Mouse (Mus musculus): ENCODE data around the gene Cd37.
"Not testable (repeated sequence)": the region's sequence is repeated elsewhere in the genome, so short reads cannot be mapped to it uniquely, and the experiment has no call there.

Gene Cd37

DNA sequence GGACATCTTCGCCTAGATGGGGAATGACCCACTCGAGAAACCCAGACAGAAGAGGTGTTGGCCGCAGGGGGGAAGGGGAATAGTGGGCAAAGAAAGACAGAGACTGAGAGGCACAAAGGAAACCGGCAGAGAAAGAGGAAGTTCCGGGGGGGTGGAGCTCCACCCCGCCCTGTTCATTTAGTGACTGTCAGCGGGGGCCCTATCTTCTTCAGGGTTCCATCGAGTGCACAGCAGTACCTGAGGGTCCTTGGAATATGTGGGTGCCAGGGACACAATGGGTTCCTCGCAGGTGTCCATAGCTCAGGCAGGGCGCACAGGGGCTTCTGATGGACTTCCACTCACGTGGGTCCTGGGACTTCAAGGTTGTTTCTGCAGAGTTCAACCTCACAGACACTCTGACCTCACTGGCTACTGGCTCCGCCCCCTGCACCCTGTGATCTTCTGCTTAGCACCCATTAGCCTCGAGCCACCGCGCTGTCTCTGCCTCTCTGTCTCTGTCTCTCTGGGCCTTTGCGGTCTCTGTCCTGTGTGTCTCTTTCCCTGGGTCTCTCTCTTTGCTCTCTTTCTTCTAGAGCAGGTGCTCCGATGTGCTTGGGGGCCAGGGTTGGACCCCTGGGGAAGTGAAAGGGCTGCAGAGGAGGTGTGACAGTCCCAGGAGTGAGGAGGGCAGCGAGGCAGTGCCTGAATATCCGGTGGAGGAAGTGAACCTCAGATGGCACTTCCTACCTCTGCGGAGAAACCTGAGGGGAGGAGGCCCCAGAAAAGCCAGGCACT, at the start of gene Cd37:
TSS of gene Cd37 (minus strand) at position 393 of the 774 bp plus-strand sequence.
- DNase-seq: no peak

DNA sequence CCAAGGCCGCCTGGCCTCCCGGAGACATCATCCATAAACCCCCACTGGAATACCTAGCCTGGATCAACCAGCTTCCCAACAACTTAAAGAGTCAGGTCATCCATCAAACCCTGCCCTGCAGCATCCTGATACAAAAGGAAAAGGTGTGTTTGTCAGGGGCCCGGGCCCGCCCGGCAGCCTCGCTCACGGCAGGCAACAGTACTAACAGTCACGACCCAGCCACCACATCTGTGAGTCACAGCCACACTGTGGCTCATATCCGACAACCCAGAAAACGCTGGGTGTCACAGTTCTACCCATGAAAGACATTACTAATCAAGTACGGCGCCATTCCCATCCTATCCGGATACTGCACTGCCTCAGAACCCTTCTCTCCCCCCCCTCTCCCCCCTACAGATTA, 47.6 kb upstream of the Cd37 start:
- DNase-seq: no peak

DNA sequence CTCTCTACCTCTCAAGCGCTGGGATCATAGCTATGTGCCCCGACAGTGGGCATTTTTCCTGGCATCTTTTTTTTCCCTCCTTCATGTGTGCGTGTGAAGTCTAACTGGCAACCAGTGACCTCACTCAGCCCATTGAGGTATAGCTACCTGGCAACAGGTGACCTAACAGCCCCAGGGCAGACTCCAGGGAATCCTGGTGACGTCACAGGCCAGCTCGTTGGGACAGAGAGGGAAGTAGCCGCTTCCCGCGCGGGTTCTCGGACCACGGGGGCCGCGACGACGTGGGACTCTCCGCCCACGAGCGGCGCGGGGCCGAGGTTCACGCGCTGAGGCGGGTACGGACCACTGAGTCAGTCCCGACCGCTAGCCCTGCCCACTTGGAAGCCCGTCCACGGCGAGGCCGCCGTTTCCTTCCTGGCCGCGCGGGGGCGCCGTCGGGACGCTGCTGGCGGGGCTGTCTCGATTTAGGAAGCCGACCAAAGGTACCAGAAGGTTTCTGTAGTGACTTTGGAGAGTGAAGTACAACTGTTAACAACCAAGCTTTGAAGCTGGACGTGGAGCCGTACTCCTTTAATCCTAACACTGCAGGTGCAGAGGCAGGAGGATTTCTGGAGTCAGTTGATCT, 38.3 kb upstream of the Cd37 start, which contains the start of gene Slc6a21:
TSS of gene Slc6a21 (plus strand) at position 378 of the 625 bp plus-strand sequence.
- DNase-seq: peak; percentile 83 to 86

DNA sequence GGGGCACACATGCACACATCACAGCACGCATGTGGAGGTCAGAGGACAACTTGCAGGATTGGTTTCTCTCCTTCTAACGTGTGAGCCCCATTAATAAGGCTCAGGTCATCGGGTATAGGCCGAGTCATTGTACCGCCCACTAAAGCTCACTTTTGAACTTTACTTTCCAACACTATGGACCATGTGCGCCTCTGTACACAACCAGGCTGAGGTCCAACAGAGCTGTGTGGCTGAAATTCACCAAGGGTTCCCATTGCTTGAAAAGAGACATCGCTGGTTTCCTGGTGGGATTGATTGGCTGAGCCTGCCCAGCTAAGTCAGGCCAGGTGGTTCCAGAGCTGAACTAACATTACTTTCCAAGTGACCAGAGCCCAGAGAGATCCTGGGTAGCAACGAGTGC, 34.8 kb upstream of the Cd37 start:
- DNase-seq: no peak

DNA sequence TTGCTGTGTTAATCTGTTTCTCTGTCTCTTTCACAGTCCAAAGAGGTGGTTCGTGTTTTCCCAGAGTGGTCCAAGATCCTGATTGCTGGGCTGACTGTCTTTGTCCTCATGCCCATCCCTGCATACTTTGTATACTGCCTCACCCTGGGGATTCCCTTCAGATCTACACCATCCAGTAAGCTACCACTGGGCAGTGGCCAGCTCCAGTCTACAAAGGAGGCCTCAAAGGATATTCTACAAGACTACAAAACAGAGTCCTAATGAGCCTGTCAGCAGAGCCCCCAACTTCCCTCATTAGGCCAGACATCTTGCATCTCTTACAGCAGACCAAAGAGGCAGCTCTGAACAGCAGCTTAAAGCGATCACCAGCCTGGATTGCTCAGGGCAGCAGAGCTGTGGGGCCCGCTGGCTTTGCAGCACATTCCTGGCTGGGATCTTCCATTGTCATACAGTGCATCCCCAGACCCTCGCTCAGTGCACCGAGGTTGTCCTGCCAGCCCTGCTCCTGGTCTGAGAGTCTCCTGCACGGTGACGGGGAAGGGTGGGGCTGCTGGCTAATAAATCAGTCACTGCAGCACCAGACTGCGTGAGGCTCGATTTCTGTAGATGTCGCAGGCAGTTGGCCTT, 34.0 kb upstream of the Cd37 start:
- DNase-seq: no peak

DNA sequence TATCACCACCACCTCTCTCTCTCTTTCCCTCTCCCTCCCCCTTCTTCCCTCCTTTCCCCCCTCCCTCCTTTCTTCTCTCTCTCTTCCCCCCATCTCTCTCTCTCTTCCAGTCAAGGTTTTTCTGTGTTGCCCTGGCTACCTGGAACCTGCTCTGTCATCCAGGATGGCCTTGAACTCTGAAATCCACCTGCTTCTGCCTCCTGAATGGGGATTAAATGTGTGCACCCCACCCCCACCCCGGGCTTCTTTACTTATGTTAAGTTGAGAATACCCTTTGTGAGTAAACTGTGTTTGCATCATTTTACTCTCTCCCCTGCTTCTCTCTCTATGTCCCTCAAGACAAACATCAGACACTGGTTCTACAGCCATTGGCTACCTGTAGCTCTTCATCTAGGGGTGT, 26.6 kb upstream of the Cd37 start:
- no peak for DNase-seq

DNA sequence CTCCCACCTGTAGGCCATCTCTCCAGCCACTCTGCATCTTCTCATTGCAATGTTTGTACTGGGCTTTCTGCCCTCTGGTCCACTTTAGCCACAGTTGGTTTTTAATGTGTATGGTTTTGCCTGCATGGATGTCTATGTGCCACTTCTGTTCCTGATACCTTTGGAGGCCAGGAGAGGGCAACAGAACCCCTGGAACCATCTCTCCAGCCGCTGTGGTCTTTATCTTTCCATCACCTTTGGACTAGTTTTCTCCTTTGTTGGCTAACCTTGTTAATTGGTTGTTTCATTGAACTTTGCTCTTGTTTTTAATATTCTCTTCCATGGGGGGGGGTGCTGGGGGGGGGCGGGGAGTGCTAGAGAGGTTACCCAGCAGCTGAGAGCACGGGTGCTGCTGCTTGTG, 25.4 kb upstream of the Cd37 start:
- DNase-seq: no peak

DNA sequence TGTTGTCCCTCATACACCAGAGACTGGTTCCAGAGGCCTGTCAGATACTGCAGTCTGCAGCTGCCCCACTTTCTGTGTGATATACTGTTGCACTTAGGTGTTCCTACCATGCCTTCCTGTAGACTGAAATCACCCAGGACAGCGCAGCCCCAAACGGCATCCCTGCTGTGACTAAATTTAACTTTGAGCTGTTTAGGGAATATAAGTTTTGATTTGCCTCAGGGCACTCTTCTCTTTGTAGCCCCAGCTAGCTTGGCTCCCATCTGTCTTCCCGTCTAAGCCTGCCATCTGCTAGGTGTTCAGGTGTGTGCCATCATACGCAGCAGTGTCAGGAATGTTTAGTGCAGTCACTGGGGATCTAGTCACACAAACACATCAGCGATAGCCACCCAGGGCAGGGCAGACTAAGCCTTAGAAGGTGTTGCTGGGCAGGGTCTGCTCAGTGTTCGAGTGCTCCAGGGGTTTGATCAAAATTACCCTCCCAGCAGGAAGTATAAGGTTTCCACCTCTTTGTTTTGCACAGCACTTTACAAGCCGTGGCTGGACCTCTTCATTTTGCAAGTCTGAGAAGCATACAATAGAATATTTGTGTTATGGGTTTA, 24.2 kb upstream of the Cd37 start:
- no peak for DNase-seq

DNA sequence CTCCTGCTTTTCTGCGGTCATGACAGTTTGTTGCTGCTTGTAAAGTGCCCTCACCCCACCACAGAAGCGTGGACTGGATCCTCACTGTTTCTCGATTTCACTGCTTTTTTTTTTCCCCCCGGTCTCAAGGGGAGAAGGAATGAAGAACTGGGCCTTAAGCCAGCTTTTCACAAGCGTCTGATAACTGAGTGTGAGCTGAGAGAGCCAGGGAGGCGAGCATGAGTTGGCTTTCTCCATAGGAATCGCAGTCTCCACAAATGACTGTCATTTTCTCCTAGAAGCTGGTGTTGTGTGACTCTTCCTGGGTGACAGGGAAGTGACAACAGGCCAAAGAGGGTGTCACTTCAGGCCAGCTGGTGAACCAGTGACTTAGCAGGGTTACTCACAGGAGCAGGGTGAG, 23.4 kb upstream of the Cd37 start:
- no peak for DNase-seq

DNA sequence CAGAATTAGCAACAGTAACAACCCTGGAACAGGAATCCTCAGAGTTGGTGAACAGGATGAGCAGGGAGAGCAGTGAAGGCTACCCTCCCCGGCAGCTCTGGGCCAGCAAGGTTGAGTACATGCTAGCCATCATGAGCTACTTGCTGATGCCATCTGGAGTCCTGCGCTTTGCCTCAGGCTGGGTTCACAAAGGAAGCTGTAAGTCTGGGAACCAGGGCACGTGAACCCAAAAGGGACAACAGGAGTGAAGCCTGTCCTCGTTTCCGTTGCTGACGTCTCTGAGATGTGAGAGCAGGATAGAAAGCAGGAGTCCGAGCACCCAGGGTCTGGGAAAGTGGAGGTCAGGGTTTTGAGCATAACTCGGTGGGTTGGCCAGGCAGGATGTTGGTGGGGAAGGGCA, 20.4 kb upstream of the Cd37 start:
- no peak for DNase-seq

DNA sequence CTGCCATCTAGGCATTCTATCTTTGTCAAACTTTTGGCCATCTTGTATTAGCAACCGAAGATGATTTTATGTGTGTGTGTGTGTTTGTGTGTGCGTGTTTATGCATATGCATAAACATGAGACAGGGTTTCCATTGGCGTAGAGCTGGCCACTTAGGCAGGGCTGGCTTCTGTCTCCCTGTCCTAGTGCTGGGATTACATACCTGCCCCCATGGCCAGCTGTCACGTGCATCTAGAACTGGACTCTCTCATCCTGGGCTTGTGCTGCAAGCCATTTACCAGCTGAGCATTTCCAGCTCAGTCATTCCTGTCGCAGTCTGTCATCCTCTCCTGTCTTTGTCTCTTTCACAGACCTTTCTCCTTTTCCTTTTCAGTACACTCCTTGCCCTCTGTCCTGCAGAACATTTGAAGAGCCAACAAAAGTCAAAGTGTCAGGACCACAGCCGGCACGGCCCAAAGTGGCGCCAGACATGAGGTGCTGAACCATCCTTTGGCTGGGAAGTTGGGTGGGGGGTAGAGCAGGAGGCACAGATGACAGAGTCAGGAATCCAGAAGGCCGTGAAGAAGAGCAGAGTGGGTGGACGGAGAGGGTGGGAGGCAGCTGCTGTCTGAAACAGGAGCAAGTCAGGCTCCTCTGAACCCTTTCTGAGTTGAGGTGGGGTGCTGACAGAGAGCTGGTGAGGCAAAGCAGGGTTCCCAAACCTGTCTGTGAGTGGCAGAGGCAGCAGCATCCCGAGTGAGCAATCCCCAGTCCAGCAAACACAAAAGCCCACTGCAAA, 18.3 kb upstream of the Cd37 start:
- DNase-seq: peak; percentile 36 to 53

DNA sequence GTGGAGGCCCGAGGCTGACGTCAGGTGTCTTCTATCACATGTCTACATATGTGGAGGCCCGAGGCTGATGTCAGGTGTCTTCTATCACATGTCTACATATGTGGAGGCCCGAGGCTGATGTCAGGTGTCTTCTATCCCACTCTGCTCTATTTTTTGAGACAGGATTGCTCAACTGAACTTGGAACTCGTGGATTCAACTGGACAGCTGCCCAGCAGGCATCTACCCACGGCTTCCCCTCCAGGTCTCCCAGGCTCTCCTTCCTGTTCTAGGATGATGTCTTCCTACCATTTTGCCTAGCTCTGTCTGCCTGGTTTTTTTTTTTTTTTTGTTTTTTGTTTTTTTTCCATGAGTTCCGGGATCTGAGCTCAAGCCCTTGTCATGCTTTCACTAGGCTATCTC, 16.9 kb upstream of the Cd37 start:
- DNase-seq: not testable (repeated sequence)

DNA sequence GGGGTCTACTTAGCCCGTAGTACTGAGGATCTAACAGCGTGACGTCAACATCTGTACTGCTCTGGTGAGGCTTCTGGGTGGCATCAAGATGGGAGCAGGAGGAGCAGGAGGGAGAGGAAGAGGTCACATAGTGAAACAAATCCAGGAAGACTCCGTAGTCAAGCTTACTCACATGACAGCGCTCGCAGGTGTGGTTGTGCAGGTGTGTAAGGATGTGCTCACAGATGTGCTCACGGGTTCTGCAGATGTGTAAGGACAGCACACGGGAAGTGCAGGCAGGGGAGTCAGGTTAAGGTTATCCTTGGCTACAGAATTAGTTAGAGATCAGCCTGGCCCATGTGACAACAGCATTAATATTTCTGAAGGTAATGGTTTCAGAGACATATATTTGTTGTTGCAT, 14.9 kb upstream of the Cd37 start:
- DNase-seq: no peak

DNA sequence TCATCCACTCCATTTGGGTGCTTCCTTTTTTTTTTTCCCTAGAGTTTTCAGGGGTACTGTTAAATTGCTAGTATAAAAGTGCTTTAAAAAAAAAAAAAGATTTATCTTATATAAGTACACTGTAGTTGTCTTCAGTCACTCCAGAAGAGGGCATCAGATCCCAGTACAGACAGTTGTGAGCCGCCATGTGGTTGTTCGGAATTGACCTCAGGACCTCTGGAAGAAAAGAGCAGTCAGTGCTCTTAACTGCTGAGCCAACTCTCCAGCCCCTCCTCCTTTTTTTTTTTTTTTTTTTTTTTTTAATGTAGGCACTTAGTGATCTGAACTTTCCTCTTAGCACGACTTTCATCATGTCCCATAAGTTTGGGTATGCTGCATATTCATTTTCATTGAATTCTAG, 8.8 kb upstream of the Cd37 start:
- no peak for DNase-seq

DNA sequence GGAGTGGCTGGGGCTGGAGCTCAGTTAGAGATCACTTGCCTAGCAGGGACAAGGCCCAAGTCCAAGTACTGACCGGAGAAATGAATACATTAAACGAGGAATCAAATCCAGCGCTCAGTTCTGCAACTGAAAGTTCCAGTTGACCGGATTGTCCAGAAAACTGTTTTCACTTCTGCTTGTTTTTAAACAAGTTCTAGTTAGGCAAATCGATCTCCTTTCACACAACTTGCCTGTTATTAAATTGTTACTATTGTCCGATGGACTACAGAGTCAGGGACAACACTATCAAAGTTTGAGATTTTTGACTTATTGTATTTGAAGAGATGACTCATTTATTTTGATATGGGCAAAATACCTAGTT, 2.5 kb upstream of the Cd37 start:
- DNase-seq: no peak

DNA sequence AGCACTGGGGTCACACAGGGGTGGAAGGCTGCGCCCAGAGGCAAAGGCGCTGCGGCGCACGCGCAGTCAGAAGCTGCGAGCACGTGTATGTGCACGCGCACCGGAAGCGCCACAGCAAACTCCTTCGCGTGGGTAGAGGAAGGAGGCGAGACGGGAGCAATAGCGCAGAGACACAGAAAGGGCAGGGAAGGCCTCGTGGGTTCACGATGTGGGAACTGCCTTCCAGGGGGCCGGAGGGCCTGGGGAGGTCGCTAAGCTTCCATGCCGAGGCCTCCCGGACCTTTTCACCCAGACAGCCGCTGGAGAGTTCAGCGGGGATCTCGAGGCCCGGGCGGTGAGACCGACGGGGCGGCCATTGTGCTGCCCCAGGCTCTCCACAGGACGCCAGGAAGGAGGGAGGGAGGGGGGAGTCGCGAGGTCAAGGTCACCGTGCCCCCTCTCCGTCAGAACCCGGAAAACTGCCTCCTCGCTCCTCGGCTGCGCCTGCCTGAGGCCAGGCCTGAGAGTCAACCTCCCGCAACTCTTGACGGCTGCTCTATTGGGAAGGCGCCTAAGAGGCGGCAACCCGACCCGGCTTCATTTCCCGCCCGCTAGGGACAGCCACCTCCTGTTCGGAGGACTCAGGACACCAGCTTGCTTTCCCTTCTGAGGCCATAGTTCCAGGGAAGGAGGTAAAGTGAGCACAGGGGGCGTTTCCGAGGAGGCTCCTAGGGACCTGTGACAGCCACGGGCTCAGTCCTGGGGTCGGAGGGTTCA, 1.9 kb upstream of the Cd37 start, which contains the start of gene Slc6a16:
TSS of gene Slc6a16 (plus strand) at position 453 of the 756 bp plus-strand sequence.
- DNase-seq: peak; percentile 69 to 71

DNA sequence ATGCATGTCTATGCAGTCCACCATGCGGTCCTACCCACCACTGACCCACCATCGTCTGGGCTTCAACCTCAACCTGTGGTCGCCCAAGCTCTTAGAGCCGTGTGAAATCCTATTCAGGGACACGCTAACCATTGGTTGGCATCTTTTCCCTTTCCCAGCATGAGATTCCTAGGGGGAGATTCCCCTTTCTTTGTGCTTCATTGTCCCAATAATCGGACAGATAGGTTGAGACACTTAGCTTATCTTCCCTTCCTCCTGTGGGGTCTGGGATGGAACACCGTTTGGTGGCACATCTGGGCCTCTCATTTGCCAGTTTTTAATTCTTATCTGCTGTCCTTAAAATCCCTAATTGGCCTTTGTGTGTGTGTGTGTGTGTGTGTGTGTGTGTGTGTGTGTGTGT, 1.2 kb upstream of the Cd37 start:
- no peak for DNase-seq

DNA sequence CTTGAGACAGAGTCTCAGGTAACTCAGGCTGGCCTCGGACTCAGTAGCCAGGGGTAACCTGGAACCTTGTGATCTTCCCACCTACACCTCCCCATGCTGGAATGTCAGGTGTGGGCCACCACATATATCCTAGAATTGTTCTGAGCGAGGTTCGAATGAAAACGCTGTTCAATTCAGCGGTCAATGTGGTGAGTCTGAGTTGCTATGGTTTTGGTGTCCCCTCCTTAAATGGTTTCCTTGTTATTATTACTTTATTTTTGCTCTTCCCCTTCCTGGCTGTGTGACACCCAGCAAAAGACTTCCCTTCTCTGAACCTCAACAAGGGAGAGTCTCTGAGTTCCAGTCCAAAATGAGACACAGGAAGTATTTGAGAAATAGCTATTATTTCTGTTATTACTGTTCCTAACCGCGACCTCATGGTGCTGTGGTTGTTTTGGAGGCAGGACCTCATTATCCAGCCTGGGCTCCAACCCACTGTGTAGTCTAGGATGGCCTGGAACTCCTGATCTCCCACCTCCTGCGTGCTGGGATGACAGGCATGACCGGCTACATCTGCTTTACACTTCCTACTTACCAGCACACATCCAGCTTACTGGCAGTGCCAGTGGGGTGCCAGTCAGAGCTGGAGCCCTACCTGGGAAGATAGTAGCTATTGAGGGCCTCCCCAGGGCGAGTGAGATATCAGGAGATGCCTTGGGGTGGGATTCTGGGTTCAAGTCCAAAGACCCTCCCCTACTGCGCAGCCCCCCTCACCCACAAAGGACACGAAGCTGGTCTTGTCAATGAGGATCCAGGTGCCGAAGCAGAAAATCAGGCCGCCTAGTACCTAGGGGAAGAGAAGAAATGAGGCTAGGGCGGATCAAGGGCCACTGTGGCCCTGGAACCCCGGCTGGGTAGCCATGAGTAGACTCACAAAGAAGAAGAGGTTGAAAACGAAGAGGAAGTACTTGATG, 892 bp downstream of the Cd37 start:
- DNase-seq: no peak

DNA sequence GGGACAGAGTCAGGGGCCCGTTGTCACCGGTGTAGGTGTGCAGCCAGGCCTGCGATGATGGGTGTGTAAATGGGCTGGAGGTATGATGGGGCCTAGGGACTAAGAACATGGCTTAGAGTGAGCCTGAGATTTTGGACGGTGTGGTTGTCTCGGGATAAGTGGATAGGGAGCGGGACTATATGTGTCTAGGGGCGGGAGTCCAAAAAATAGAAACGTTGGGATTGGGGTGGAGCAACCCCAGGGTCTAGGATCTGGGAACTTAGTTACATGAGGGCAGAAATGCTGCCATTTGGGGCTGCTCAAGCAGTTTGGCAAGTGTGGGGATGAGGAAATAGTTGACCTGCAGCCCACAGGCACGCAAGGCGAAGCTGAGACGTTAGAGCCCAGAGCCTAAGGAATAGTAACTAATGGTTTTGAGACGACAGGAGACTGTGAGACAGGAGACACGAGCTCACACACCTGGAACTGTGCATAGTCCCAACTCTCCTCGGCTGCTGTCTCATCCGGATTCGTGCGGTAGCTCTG, 3.2 kb downstream of the Cd37 start:
- no peak for DNase-seq

DNA sequence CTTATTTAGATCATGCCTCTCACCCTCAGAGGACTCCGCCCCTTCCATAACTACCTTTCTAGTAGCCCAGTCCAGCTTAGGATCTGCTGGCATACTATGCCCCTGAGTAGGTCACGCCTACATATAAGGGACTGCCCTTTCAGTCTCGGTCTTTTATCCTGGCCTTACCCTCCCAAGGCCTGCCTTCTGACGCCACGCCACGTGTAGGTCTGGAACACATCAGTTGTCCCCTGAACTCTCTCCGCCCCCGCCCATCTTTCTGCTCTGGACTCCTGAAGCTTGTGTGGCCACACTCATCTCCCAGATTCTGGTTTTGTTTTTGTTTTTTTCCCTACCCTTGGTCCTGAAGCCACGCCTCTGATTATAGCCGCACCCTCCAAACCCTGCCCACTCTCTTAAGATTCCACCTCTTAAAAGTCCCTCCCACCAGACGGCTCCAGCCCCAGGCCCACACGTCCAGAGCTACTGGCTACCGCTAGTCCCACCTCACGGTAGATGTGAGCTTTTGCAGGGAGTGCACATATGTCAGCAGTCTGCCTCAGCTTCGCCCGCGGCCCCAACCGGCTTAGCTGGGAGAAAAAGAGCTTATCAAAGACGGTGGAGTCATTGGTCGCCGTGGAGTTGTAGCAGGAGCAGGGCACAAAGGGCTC, 3.9 kb downstream of the Cd37 start:
- DNase-seq: peak; percentile 62 to 66
